Mouse (Mus musculus): ENCODE results near the gene Gm20388. TPM values are rescaled to one million over a fixed set of nuclear protein-coding genes. Genes with fewer than 3 reads are reported as not detected.

Gm20388 gene
- total RNA-seq, 2 experiments from 2014 or later, result 2.4 to 2.6 TPM

GRCm38 (mm10) chr8:120630031-120630430 lies 719.4 kb downstream of the Gm20388 start:
- intact Hi-C loops (cut with DNase I), result no loop called here
- Histone ChIP-seq H3K4me3 (no peak overlapping the region), H3K27ac (no peak overlapping the region)
- no peak for TF ChIP-seq CTCF (IDR thresholded peaks at IDR 0.05)
- no peak for DNase-seq (ENCODE audit: extremely low spot score in 1 of 2, low spot score in 2 of 2)

GRCm38 (mm10) chr8:120630848-120631247 lies 720.2 kb downstream of the Gm20388 start:
- intact Hi-C loops (cut with DNase I), result no loop called here
- DNase-seq (ENCODE audit: extremely low spot score in 1 of 2, low spot score in 2 of 2), result no peak
- TF ChIP-seq CTCF (IDR thresholded peaks at IDR 0.05), result no peak
- H3K4me3 ChIP-seq, result no peak overlapping the region
- H3K27ac ChIP-seq, result 0 out of 2 replicates have a peak overlapping the region, but pooled peaks have one; percentile 11

DNA sequence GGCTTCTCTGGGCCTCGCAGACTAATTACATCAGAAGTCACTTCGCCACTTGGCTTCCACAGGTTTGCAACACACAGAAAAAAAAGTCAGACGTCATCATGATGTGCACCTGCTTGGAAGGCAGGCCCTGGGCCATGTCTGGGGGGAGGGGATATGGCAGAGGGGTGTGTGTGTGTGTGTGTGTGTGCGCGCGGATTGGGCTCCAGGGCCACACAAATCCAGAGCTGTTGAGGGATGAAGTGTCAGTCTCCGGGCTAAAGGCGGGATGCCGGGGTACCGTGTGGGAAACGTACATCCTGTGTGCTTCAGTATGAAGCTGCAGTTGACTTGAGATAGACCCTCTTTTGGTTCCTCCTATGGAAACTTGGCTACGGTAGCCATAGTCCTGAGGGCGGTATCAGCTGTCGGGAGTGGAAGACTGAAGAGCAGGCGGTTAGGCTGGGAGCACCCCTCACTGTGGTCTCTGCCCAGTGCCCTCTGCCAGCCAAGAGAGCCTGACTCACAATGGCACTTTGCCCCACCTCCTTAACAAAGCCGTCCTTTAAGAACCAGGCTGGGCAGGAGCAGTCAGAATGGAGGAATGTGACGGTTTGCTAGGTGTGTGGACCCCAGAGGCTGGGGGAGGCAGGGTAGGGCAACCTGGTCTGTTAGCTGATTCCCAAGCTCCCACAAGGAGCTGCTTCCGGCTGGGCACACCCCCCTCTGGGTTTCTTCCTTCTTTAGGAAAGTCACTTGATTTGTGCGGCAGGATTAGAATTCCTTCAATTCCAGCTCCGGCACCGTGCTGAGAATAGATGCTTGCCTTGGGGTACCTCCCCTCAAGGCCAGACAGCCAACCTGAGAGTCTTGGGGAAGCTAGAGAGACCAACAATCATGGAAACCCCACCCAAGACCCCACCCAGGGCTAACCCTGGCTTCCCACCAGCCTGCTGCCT lies 721.1 kb downstream of the Gm20388 start:
- H3K27ac ChIP-seq, result peak overlapping the region; percentile 11; the same call in 1 of the 2 replicates
- intact Hi-C loops (cut with DNase I), result no loop called here
- peak in 1 of 2 experiments; percentile 36 for DNase-seq (ENCODE audit: extremely low spot score in 1 of 2, low spot score in 2 of 2)
- H3K4me3 ChIP-seq, result no peak overlapping the region
- no peak for TF ChIP-seq CTCF (IDR thresholded peaks at IDR 0.05)

- no peak for TF ChIP-seq CTCF (IDR thresholded peaks at IDR 0.05)
- Histone ChIP-seq H3K27ac (peak overlapping the region; percentile 28; the same call in 1 of the 2 replicates), H3K4me3 (peak overlapping the region; percentile 64)
- intact Hi-C loops (cut with DNase I), result no loop called here
- DNase-seq (ENCODE audit: extremely low spot score in 1 of 2, low spot score in 2 of 2), result no peak
These were observed 722.5 kb downstream of the Gm20388 start for GRCm38 (mm10) chr8:120632969-120633664.

DNA sequence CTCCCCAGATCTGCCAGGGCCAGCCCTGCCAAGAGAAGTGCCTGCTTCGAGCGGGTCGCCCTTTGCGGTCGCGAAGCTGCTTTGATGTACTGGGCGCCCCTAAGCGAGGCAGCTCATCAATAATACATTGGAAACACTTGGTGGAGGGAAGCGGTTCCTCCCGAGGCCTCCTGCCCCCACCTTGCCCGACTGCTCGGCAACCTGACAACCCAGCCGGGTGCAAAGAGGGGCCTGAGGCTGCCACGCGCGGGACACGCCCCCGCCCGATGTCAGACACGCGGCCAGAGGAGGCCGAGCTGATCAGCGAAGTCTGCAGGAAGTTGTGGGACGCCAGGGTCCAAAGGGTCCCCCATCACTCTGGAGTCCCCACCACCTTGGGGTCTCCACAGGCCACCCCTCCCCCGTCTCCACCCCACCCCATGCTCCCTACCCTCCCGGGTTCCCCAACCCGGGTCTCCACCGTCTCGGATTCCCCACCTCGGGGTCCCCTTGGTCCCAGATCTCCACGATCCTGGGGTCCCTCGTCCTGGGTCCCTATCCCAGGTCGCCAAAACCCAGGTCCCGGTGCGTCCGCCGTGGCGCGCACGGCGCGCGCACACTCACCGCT lies 723.1 kb downstream of the Gm20388 start:
- no peak for TF ChIP-seq CTCF (IDR thresholded peaks at IDR 0.05)
- intact Hi-C loops (cut with DNase I), result no loop called here
- peak in 1 of 2 experiments; percentile 29 for DNase-seq (ENCODE audit: extremely low spot score in 1 of 2, low spot score in 2 of 2)
- Histone ChIP-seq H3K27ac (peak overlapping the region; percentile 28; the same call in 1 of the 2 replicates), H3K4me3 (peak overlapping the region; percentile 64)

DNA sequence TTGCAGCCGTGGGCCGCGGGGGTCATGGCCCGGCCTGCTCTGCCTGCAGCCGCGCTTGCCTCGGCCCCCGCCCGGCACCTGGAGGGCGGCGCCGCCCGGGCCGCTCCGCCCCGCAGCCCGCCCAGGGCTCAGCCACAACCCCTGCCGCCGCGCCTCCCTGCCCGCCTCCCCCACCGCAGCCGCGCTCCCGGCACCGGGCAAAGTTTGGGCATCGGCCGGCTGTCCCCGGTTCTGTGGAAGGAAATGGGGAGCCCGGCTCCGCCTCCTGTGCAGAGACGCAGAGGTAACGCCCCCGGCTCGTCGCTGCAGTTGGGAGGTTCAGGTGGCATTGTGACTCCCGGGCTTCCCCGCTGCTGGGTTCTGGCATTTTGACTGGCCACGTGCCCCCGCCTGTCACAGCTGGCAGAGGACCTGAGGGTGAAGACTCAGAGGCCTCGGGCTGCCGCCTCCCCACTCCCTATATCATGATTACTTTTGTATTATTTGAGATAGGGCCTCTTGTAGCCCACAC lies 723.7 kb downstream of the Gm20388 start:
- intact Hi-C loops (cut with DNase I), result no loop called here
- DNase-seq (ENCODE audit: extremely low spot score in 1 of 2, low spot score in 2 of 2), result peak; percentile 45 to 54
- peak overlapping the region; percentile 64 for H3K4me3 ChIP-seq
- H3K27ac ChIP-seq, result peak overlapping the region; percentile 44; the same call in 1 of the 2 replicates
- TF ChIP-seq CTCF (IDR thresholded peaks at IDR 0.05), result no peak

DNA sequence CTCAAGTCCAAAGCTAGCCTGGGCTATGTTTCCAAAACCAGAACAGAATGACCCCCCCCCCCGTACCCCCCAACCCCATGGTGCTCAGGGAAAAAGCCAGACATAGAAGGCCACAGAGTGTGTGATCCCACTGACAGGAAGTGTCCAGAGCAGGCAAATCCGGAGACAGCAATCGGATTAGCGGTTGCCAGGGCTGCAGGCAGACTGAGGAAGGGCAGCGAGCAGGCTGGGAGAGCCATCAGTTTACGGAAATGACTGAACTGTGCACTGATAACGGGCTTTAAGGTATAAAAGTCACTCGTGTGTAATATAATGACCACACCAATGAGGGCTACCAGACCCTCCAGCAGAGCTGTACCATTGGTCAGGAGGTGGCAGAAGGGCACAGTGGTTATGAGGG lies 730.6 kb downstream of the Gm20388 start:
- intact Hi-C loops (cut with DNase I), result no loop called here
- no peak for TF ChIP-seq CTCF (IDR thresholded peaks at IDR 0.05)
- H3K27ac ChIP-seq, result no peak overlapping the region
- no peak overlapping the region for H3K4me3 ChIP-seq
- no peak for DNase-seq (ENCODE audit: extremely low spot score in 1 of 2, low spot score in 2 of 2)

DNA sequence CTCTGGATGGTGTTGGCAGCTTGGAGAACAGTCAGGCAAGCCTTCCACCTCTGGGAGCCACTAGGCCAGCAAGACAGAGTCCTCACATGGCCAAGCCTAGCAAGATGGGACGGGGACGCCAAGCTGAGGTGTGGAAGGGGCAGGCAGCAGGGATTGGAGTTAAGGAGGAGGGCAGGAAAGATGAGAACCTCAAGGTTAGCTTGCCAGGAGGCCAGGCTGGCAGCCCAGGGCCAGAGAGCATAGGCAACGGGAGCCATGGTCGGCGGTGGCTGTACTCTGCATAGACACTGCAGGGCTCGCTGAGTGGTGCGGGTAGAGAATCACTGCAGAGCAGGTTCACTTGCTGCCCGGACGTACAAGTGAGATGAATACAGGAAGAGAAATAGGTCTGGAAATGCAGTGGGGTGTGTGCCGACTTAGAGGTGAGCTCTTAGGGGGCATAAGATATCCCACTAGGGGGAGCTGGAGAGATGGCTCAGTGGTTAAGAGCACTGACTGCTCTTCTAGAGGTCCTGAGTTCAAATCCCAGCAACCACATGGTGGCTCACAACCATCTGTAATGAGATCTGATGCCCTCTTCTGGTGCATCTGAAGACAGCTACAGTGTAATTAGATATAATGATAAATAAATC lies 731.5 kb downstream of the Gm20388 start:
- no peak for DNase-seq (ENCODE audit: extremely low spot score in 1 of 2, low spot score in 2 of 2)
- TF ChIP-seq CTCF (IDR thresholded peaks at IDR 0.05), result peak; percentile 2; the same call in 1 of the 2 replicates
- intact Hi-C loops (cut with DNase I), result no loop called here
- H3K27ac ChIP-seq, result no peak overlapping the region
- H3K4me3 ChIP-seq, result no peak overlapping the region

GRCm38 (mm10) chr8:120644663-120645062 lies 734.0 kb downstream of the Gm20388 start:
- peak; percentile 63 to 75 for DNase-seq (ENCODE audit: extremely low spot score in 1 of 2, low spot score in 2 of 2)
- intact Hi-C loops (cut with DNase I), result loop anchor here (1.0 kb wide), 1 partner anchor 24 kb away; no protein-coding TSS in a partner anchor
- Histone ChIP-seq H3K27ac (no peak overlapping the region; the same call in 1 of the 2 replicates), H3K4me3 (no peak overlapping the region)
- TF ChIP-seq CTCF (IDR thresholded peaks at IDR 0.05), result no peak

DNA sequence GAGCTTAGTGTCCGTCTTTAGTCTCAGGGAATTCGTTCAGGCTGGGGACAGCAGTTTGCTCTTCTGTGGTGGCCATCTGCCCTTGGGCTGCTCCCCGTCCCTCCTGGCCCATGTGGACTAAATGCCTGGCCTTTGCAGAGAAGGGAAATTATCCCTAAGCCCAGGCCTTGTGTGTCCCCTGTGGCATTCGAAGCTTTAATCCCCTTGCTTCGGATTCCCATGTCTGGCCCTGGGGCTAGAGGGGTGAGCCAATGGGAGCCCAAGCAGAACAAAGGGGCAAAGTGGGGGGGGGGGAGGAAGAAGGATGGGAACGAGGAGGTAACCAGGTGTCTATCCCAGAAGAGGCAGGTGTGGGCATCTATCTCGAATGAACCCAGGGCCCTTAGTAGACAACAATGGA lies 736.9 kb downstream of the Gm20388 start, which contains the start of gene 1190005I06Rik:
Gene 1190005I06Rik (minus strand): TSS at position 101 of the 400 bp plus-strand sequence.
- no peak for TF ChIP-seq CTCF (IDR thresholded peaks at IDR 0.05)
- DNase-seq (ENCODE audit: extremely low spot score in 1 of 2, low spot score in 2 of 2), result no peak
- intact Hi-C loops (cut with DNase I), result no loop called here
- Histone ChIP-seq H3K4me3 (no peak within 1 kb of the TSS), H3K27ac (no peak within 1 kb of the TSS)
